Mouse (Mus musculus) olfactory bulb, adult 2 months (tissue): ENCODE results near the gene Rbm47.

Source experiments
- CTCF ChIP-seq: fragments of 200-500 bp; IDR thresholded peaks from 2 replicates; pipeline ENCODE4 v1.5.1; 2012; ENCODE audit warnings: low read depth, mild to moderate bottlenecking, low read length, moderate library complexity; ENCODE audit not compliant: insufficient read depth
- POLR2A ChIP-seq: fragments of 200-500 bp; IDR thresholded peaks from 2 replicates; pipeline ENCODE4 v1.6.1; 2012; ENCODE audit warnings: mild to moderate bottlenecking, low read depth, low read length, moderate library complexity; ENCODE audit not compliant: insufficient read depth

- TF ChIP-seq POLR2A, result no peak
- TF ChIP-seq CTCF, result no peak
Observed at GRCm38 (mm10) chr5:66056680-66057079, 116.2 kb downstream of the Rbm47 start.
